13 mouse cellular contexts compared by ENCODE assay signal in genomic region chr1:98280263-98281052, GRCm38 (mm10).
DNase-seq lines count a peak whose midpoint lies in the region; ATAC-seq and TF ChIP-seq lines count a peak whose summit lies in the region.
"Had no signal": no experiment of that assay in that cellular context is flagged by ENCODE, and none has a peak within 500 bp of the region (broad histone marks: within the 10 kb centered on the region; RNA-seq: fewer than 3 reads in every experiment).

No protein-coding gene starts in this region.

- H3K27me3 ChIP-seq in stomach, postnatal 0 days (ENCODE audit: control insufficient read depth, insufficient read depth, low read length): no peaks in the 10 kb centered on the region
- H3K27me3 ChIP-seq: CH12.LX; heart, embryonic 12.5 days; limb, embryonic 12.5 days had no signal

- 44% methylated on average over 9 of the region's 9 CpGs for WGBS in stomach, postnatal 0 days

- H3K4me2 ChIP-seq in stomach, postnatal 0 days (replicated peaks; ENCODE audit: low read depth): no peak overlapping the region
- H3K4me2 ChIP-seq: heart, embryonic 12.5 days; limb, embryonic 12.5 days had no signal

- TF ChIP-seq EP300 in stomach, postnatal 0 days (optimal IDR thresholded peaks at IDR 0.05): no peak

- no peak overlapping the region for H3K9ac ChIP-seq in stomach, postnatal 0 days (ENCODE audit: low read length)
- H3K9ac ChIP-seq: heart, embryonic 12.5 days; limb, embryonic 12.5 days had no signal

- intact Hi-C loops in heart, postnatal 10 days (cut with DNase I): loop anchor here (2.0 to 5.0 kb wide), 2 partner anchors 22 to 72 kb away; no protein-coding TSS in a partner anchor

- H3K4me1 ChIP-seq in stomach, postnatal 0 days (replicated peaks; ENCODE audit: control insufficient read depth, insufficient read depth): no peaks in the 10 kb centered on the region
- H3K4me1 ChIP-seq: limb, embryonic 12.5 days had no signal

- H3K4me3 ChIP-seq in stomach, postnatal 0 days (ENCODE audit: low read depth, low read length): no peak overlapping the region
- H3K4me3 ChIP-seq: heart, embryonic 12.5 days; limb, embryonic 12.5 days had no signal

- no peaks in the 10 kb centered on the region for H3K36me3 ChIP-seq in stomach, postnatal 0 days (ENCODE audit: control insufficient read depth, insufficient read depth, low read length)
- H3K36me3 ChIP-seq: heart, embryonic 12.5 days; limb, embryonic 12.5 days had no signal

- peak; percentile 5 to 12 for DNase-seq in heart, postnatal 10 days
- DNase-seq in heart, postnatal 4 days: no peak
- peak; percentile 8 for DNase-seq in ovary, postnatal 36 days (ENCODE audit: low spot score)
- no peak for DNase-seq in ovary, postnatal 10 days (ENCODE audit: low spot score)
- DNase-seq in lung, postnatal 10 days: peak; percentile 46
- DNase-seq in stomach, postnatal 0 days (ENCODE audit: low spot score): no peak
- DNase-seq in thymus, postnatal 10 days (ENCODE audit: low spot score in 2 of 2): no peak
- no peak for DNase-seq in thymus, postnatal 25 days
- DNase-seq: adrenal gland, postnatal 14 days; thymus, postnatal 4 days had no signal

- no peak overlapping the region for H3K27ac ChIP-seq in stomach, postnatal 0 days (replicated peaks)
- H3K27ac ChIP-seq: limb, embryonic 12.5 days had no signal

- ATAC-seq in stomach, postnatal 0 days (ENCODE audit: low FRiP score, low TSS enrichment): peak; percentile 40; the same call in 1 of the 2 replicates

- no peaks in the 10 kb centered on the region for H3K9me3 ChIP-seq in stomach, postnatal 0 days (ENCODE audit: control insufficient read depth, low read length)
- H3K9me3 ChIP-seq: limb, embryonic 12.5 days had no signal

- TF ChIP-seq CTCF in stomach, postnatal 0 days (IDR thresholded peaks at IDR 0.05; ENCODE audit: low read depth): no peak

Comparison
In these comparisons a context has a peak if more than half of its experiments do, and no peak if none do; other contexts are left out.
1. DNase-seq: peak in heart, postnatal 10 days (2 of 2), ovary, postnatal 36 days (single experiment) and lung, postnatal 10 days (single experiment); none in heart, postnatal 4 days (single experiment), ovary, postnatal 10 days (single experiment), stomach, postnatal 0 days (single experiment), thymus, postnatal 10 days (0 of 2) and thymus, postnatal 25 days (single experiment).